Mouse (Mus musculus): Measurements from ENCODE around the gene Tmem253. TPM values are rescaled to one million over a fixed set of nuclear protein-coding genes. Genes with fewer than 3 reads are reported as not detected.

The Tmem253 gene
- polyA plus RNA-seq, 1 experiment from 2014 or later: 0.21 TPM

- no peaks in the 10 kb centered on the region for H3K9me3 ChIP-seq (ENCODE audit: control insufficient read depth, low read length)
- no peaks in the 10 kb centered on the region for H3K27me3 ChIP-seq (ENCODE audit: control insufficient read depth, insufficient read depth, low read depth, low read length)
- peaks cover 12% of the 10 kb centered on the region for H3K36me3 ChIP-seq (ENCODE audit: control insufficient read depth, insufficient read depth, low read length)
- peaks cover 33% of the 10 kb centered on the region for H3K4me1 ChIP-seq (replicated peaks; ENCODE audit: control insufficient read depth, insufficient read depth, low read length)
- H3K27ac ChIP-seq (ENCODE audit: low read length): no peak overlapping the region
- WGBS: 74% methylated on average over 4 of the region's 4 CpGs
- no peak overlapping the region for H3K4me2 ChIP-seq (ENCODE audit: low read depth, low read length)
- H3K9ac ChIP-seq (ENCODE audit: low read length): no peak overlapping the region
- no peak overlapping the region for H3K4me3 ChIP-seq (ENCODE audit: low read length)
- ATAC-seq (ENCODE audit: low read depth): no peak
Measured at GRCm38 (mm10) chr14:52012085-52012484, 3.4 kb upstream of the Tmem253 start.

- H3K27me3 ChIP-seq (ENCODE audit: control insufficient read depth, insufficient read depth, low read depth, low read length): no peaks in the 10 kb centered on the region
- peaks cover 33% of the 10 kb centered on the region for H3K4me1 ChIP-seq (replicated peaks; ENCODE audit: control insufficient read depth, insufficient read depth, low read length)
- no peak for ATAC-seq (ENCODE audit: low read depth)
- H3K9ac ChIP-seq (ENCODE audit: low read length): no peak overlapping the region; the same call in 1 of the 2 replicates
- 82% methylated on average over 5 of the region's 5 CpGs for WGBS
- no peaks in the 10 kb centered on the region for H3K9me3 ChIP-seq (ENCODE audit: control insufficient read depth, low read length)
- H3K4me2 ChIP-seq (ENCODE audit: low read depth, low read length): no peak overlapping the region
- H3K36me3 ChIP-seq (ENCODE audit: control insufficient read depth, insufficient read depth, low read length): peaks cover 8% of the 10 kb centered on the region
- no peak overlapping the region for H3K4me3 ChIP-seq (ENCODE audit: low read length)
- H3K27ac ChIP-seq (ENCODE audit: low read length): peak overlapping the region; percentile 33; the same call in 1 of the 2 replicates
Measured at GRCm38 (mm10) chr14:52012553-52012952, 2.9 kb upstream of the Tmem253 start.

GRCm38 (mm10) chr14:52013021-52013610 lies 2.3 kb upstream of the Tmem253 start:
- no peak for ATAC-seq (ENCODE audit: low read depth)
- Histone ChIP-seq H3K9ac (ENCODE audit: low read length) (peak overlapping the region; percentile 83), H3K27me3 (ENCODE audit: control insufficient read depth, insufficient read depth, low read depth, low read length) (no peaks in the 10 kb centered on the region), H3K4me3 (ENCODE audit: low read length) (peak overlapping the region; percentile 69), H3K4me2 (ENCODE audit: low read depth, low read length) (peak overlapping the region; percentile 65), H3K9me3 (ENCODE audit: control insufficient read depth, low read length) (no peaks in the 10 kb centered on the region), H3K27ac (ENCODE audit: low read length) (peak overlapping the region; percentile 92), H3K4me1 (replicated peaks; ENCODE audit: control insufficient read depth, insufficient read depth, low read length) (peaks cover 33% of the 10 kb centered on the region), H3K36me3 (ENCODE audit: control insufficient read depth, insufficient read depth, low read length) (peaks cover 7% of the 10 kb centered on the region)
- WGBS: 51% methylated on average over 8 of the region's 8 CpGs

- Histone ChIP-seq H3K4me2 (ENCODE audit: low read depth, low read length) (peak overlapping the region; percentile 65), H3K9ac (ENCODE audit: low read length) (peak overlapping the region; percentile 83), H3K27me3 (ENCODE audit: control insufficient read depth, insufficient read depth, low read depth, low read length) (no peaks in the 10 kb centered on the region), H3K27ac (ENCODE audit: low read length) (peak overlapping the region; percentile 92), H3K9me3 (ENCODE audit: control insufficient read depth, low read length) (no peaks in the 10 kb centered on the region), H3K36me3 (ENCODE audit: control insufficient read depth, insufficient read depth, low read length) (0 out of 2 replicates have a peak, but pooled peaks cover 2% of the 10 kb centered on the region), H3K4me1 (replicated peaks; ENCODE audit: control insufficient read depth, insufficient read depth, low read length) (peaks cover 36% of the 10 kb centered on the region), H3K4me3 (ENCODE audit: low read length) (peak overlapping the region; percentile 69)
- 1% methylated on average over 17 of the region's 24 CpGs for WGBS
- ATAC-seq (ENCODE audit: low read depth): peak; percentile 24
Measured at GRCm38 (mm10) chr14:52013771-52014219, 1.7 kb upstream of the Tmem253 start.

- WGBS: 0% methylated on average over 13 of the region's 80 CpGs
- no peaks in the 10 kb centered on the region for H3K36me3 ChIP-seq (ENCODE audit: control insufficient read depth, insufficient read depth, low read length)
- H3K4me3 ChIP-seq (ENCODE audit: low read length): peak overlapping the region; percentile 69
- H3K27me3 ChIP-seq (ENCODE audit: control insufficient read depth, insufficient read depth, low read depth, low read length): no peaks in the 10 kb centered on the region
- peaks cover 36% of the 10 kb centered on the region for H3K4me1 ChIP-seq (replicated peaks; ENCODE audit: control insufficient read depth, insufficient read depth, low read length)
- H3K9me3 ChIP-seq (ENCODE audit: control insufficient read depth, low read length): no peaks in the 10 kb centered on the region
- peak overlapping the region; percentile 92 for H3K27ac ChIP-seq (ENCODE audit: low read length)
- ATAC-seq (ENCODE audit: low read depth): peak; percentile 49
- H3K9ac ChIP-seq (ENCODE audit: low read length): peak overlapping the region; percentile 83
- peak overlapping the region; percentile 65 for H3K4me2 ChIP-seq (ENCODE audit: low read depth, low read length)
Measured at GRCm38 (mm10) chr14:52014271-52014760, 1.1 kb upstream of the Tmem253 start.

GRCm38 (mm10) chr14:52014761-52015311 lies 622 bp upstream of the Tmem253 start:
- Histone ChIP-seq H3K27ac (ENCODE audit: low read length) (peak overlapping the region; percentile 92), H3K27me3 (ENCODE audit: control insufficient read depth, insufficient read depth, low read depth, low read length) (no peaks in the 10 kb centered on the region), H3K9ac (ENCODE audit: low read length) (peak overlapping the region; percentile 83), H3K4me1 (replicated peaks; ENCODE audit: control insufficient read depth, insufficient read depth, low read length) (peaks cover 36% of the 10 kb centered on the region), H3K9me3 (ENCODE audit: control insufficient read depth, low read length) (no peaks in the 10 kb centered on the region), H3K4me3 (ENCODE audit: low read length) (peak overlapping the region; percentile 69), H3K36me3 (ENCODE audit: control insufficient read depth, insufficient read depth, low read length) (no peaks in the 10 kb centered on the region), H3K4me2 (ENCODE audit: low read depth, low read length) (peak overlapping the region; percentile 65)
- WGBS: under 1% methylated on average over 16 of the region's 28 CpGs
- ATAC-seq (ENCODE audit: low read depth): peak; percentile 61

GRCm38 (mm10) chr14:52016625-52017405 lies 1.4 kb downstream of the Tmem253 start:
- Histone ChIP-seq H3K9me3 (ENCODE audit: control insufficient read depth, low read length) (no peaks in the 10 kb centered on the region), H3K9ac (ENCODE audit: low read length) (peak overlapping the region; percentile 9; the same call in 1 of the 2 replicates), H3K27ac (ENCODE audit: low read length) (no peak overlapping the region), H3K36me3 (ENCODE audit: control insufficient read depth, insufficient read depth, low read length) (no peaks in the 10 kb centered on the region), H3K4me2 (ENCODE audit: low read depth, low read length) (no peak overlapping the region), H3K4me1 (replicated peaks; ENCODE audit: control insufficient read depth, insufficient read depth, low read length) (peaks cover 34% of the 10 kb centered on the region), H3K27me3 (ENCODE audit: control insufficient read depth, insufficient read depth, low read depth, low read length) (no peaks in the 10 kb centered on the region), H3K4me3 (ENCODE audit: low read length) (no peak overlapping the region)
- ATAC-seq (ENCODE audit: low read depth): no peak
- WGBS: 86% methylated on average over 13 of the region's 13 CpGs

- 75% methylated on average over 4 of the region's 4 CpGs for WGBS
- Histone ChIP-seq H3K9me3 (ENCODE audit: control insufficient read depth, low read length) (no peaks in the 10 kb centered on the region), H3K4me3 (ENCODE audit: low read length) (no peak overlapping the region), H3K27me3 (ENCODE audit: control insufficient read depth, insufficient read depth, low read depth, low read length) (no peaks in the 10 kb centered on the region), H3K36me3 (ENCODE audit: control insufficient read depth, insufficient read depth, low read length) (no peaks in the 10 kb centered on the region), H3K27ac (ENCODE audit: low read length) (no peak overlapping the region), H3K4me1 (replicated peaks; ENCODE audit: control insufficient read depth, insufficient read depth, low read length) (peaks cover 38% of the 10 kb centered on the region), H3K4me2 (ENCODE audit: low read depth, low read length) (no peak overlapping the region), H3K9ac (ENCODE audit: low read length) (no peak overlapping the region)
- no peak for ATAC-seq (ENCODE audit: low read depth)
Measured at GRCm38 (mm10) chr14:52017662-52018061, 2.2 kb downstream of the Tmem253 start.
